Mouse (Mus musculus) C2C12 (cell line): ENCODE results near the gene Hoxd13.

Experiments used
- CTCF ChIP-seq: IDR thresholded peaks from one replicate; pipeline ENCODE4 v1.5.1; 2011; ENCODE audit not compliant: control insufficient read depth, insufficient read depth, insufficient read length
- MAX ChIP-seq: IDR thresholded peaks from one replicate; pipeline ENCODE4 v1.6.1; 2011; ENCODE audit warnings: mild to moderate bottlenecking, control low read depth
- USF1 ChIP-seq: IDR thresholded peaks from one replicate; pipeline ENCODE4 v1.6.1; 2011; ENCODE audit warnings: low read depth, mild to moderate bottlenecking, control low read depth, moderate library complexity

GRCm38 (mm10) chr2:74715504-74716241 is 47.6 kb downstream of the Hoxd13 start:
- TF ChIP-seq CTCF (peak; percentile 76), MAX (no peak), USF1 (no peak)
